Mouse (Mus musculus) heart, embryonic 12.5 days (tissue): Measurements from ENCODE around the gene Fam181b. TPM values are rescaled to one million over a fixed set of nuclear protein-coding genes. Genes with fewer than 3 reads are reported as not detected.

ENCODE experiments used
- polyA plus RNA-seq: library from polyadenylated mRNA; unstranded; fragments of >200 nt; fragmentation: Nextera tagmentation; extraction: Ambion mirVana; gene quantifications from 2 replicates; pipeline ENCODE4 v1.2.1, GENCODE M21; 2016

Gene Fam181b
- polyA plus RNA-seq, 1 experiment from 2014 or later = 2.3 TPM

Other genes with a start within 250 kb of the Fam181b start
- gene Ddias, start 205.6 kb upstream of the Fam181b start, polyA plus RNA-seq = 11.6 and 12.6 TPM in 2 replicates
- 19.3 and 19.6 TPM in 2 replicates for gene Prcp, start 205.4 kb upstream of the Fam181b start, polyA plus RNA-seq